Mouse (Mus musculus): ENCODE data around the gene Rfpl4. TPM values are rescaled to one million over a fixed set of nuclear protein-coding genes. Genes with fewer than 3 reads are reported as not detected.
A peak's percentile ranks its signal among the peaks of the same experiment; 100 is the strongest.
"Not testable (repeated sequence)": the region's sequence is repeated elsewhere in the genome, so short reads cannot be mapped to it uniquely, and the experiment has no call there.

Rfpl4 gene
- total RNA-seq, 2 experiments from 2014 or later = not detected

GRCm38 (mm10) chr7:5080010-5080751, 36.6 kb downstream of the Rfpl4 start, which contains the start of gene Epn1:
TSS of gene Epn1 (plus strand) at chr7:5080235.
- peak; percentile 97 for DNase-seq

DNA sequence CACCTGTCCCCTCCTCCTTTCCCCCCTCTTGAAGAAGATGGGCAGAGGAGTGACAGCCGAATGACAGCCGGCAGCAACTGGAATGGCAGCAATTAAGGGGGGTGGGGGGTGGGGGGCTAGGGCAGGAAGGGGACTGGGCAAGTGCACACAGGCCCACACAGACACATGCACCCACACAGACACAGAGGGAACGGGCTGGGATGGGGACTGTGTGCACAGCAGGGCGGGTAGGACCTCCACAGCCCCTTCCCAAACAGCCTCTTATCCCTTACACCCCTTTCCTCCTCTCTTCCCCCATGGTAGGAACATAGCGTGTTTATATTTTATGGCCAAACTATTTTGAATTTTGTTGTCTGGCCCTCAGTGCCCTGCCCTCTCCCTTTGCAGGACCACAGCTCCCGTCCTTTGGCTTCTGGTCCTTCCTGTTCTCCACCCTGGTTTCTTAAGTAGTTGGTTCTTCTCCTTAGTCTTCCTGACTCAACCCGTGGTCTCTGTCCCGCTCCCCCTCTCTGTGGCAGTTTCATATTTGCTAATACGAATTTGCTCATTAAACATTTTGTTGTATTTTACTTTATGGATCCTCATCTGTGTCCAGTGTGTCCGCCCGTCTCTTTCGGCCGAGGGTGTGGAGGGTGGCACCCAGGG, 37.3 kb downstream of the Rfpl4 start:
- DNase-seq = not testable (repeated sequence)

GRCm38 (mm10) chr7:5076931-5077330, 39.8 kb downstream of the Rfpl4 start:
- DNase-seq = no peak

GRCm38 (mm10) chr7:5074984-5075383, 41.8 kb downstream of the Rfpl4 start:
- no peak for DNase-seq

GRCm38 (mm10) chr7:5073586-5073985, 43.2 kb downstream of the Rfpl4 start:
- no peak for DNase-seq

- DNase-seq = no peak
These were observed 51.9 kb downstream of the Rfpl4 start for GRCm38 (mm10) chr7:5064886-5065285.

DNA sequence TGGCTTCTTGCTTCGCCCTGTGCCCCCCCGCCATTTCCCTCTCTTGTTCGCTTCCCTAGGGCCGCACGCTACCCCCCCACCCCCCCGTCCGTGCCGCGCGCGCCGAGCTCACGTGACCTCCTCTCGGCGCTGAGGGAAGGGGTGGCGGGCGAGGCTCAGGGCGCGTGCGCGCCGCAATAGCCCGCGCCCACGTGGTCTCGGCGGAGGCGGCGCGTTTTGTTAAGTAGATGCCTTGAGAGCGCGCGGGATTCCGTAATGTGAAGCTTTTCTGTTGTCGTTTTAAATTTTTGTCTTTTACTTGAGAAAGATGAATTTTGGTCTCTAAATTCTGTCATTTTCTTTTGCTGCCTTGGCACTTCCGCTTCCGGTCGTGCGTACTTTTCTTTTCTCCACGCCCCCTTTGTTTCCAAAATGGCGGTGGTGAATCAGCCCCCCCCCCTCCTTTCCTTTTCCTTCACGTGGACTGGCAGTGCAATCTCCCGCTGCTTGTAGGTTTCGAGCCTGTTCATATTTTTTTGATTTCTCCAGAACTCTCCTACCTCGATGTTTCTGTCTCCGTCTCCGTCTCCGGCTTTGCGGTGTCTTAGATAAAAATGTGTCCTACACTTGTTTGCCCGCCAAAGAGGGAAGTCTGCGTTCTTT, 54.3 kb downstream of the Rfpl4 start:
- DNase-seq = no peak

DNA sequence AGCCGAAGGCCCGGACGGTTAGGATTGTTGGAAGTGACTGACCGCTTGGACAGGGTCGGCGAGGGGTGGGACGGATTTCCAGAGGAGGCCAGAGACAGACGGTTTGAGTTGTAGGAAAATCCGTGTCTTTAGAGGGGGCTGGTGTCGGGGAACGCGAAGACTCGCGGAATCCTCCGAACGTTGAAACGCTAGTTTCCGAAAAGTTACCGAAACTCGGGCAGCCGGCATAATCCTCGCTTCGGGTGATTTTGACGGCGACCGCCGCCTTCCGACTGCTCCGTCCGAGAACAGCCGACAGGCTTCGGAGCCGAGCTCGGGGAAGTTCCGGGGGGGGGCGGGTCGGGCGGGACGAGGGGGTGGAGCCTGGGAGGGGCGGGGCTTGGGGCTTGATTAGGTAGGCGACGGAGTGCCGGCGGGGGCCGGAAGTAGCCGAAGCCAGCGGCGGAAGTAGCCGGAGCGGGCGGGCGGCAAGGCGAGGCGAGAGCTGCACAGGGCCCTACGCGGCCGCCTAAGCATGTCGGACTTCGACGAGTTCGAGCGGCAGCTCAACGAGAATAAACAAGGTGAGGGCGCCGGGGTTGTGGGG, 54.9 kb downstream of the Rfpl4 start, which contains the start of gene U2af2:
Gene U2af2, plus strand, starts transcription at position 370 of the 586 bp plus-strand sequence.
- DNase-seq = peak; percentile 91 to 92

DNA sequence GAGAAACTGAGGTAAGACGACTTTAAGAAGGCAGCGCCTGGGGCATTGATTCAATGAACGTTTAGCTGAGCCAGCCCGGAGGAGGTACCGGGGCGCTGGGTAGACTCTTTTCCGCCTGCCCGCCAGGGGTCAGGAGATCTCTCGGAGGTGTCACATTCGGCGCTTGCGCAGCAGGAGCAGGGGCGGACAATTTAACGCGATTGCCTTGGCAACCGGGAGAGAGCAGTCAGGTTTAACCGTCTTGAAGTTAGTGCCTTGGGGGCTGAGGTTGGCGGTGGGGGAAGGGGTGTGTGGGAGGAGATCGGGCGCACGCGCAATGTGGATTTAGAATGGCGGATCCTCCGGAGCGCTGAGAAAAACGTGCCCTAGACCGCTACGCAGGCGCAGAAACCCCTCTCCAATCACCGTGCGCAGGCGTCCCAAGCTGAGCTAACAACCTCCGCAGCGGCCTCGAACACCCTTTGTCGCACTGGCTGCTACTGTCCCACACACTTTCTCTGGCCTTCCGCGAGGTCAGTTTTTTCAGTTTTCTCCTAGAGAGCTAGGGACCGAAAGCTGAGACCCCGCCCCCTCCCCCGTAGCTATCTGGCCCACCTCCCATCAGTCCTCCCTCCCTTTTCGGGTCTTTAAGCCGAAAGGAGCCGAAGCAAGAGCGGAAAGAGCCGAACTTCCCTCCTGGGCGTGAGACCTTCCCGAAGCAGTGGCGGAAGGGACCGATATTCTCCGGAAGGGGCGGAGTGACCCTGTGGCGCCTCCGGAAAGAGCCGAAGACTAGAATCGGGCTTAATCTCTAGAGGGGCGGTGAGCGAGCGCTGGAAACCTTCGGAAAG, 55.6 kb downstream of the Rfpl4 start:
- DNase-seq = peak; percentile 98

DNA sequence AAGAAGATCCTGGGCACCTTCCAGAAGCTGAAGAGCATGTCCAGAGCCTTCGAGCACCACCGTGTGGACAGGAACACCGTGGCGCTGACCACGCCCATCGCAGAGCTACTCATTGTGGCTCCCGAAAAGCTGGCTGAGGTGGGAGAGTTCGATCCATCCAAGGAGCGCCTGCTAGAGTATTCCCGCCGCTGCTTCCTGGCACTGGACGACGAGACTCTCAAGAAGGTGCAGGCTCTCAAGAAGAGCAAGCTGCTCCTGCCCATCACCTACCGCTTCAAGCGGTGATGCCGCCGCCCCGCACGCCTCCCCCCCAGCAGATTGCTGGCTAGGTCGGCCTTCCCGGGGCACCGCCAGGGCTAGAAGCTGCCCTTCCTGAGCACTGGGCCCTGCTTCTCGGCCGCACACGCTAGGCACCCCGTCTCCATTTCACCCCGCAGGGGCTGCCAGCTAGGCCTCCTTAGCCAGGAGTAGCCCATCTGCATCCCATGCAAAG, 56.5 kb downstream of the Rfpl4 start:
- DNase-seq = peak in 1 of 2 experiments; percentile 70

Small RNA genes within 50 kb of the gene (microRNA-seq; reads per million reads assigned to microRNA genes)
- 0 reads per million in 2 experiments for gene Gm26217

Other genes starting within 250 kb of the Rfpl4 start
- gene Isoc2b, start 246.7 kb downstream of the Rfpl4 start, total RNA-seq (2021) = 1 to 10 TPM; 4.0 to 7.8 TPM
- 10 to 100 TPM; 11.4 to 13.6 TPM for gene Isoc2a, start 239.8 kb downstream of the Rfpl4 start, total RNA-seq (2021)
- gene Gm36210, start 210.4 kb downstream of the Rfpl4 start, total RNA-seq (2021) = under 1 TPM; 0.51 to 0.62 TPM
- gene Zfp628, start 201.7 kb downstream of the Rfpl4 start, total RNA-seq (2021) = 10 to 100 TPM; 12.7 to 13.2 TPM
- 100 to 1,000 TPM; 119 to 120 TPM for gene Nat14, start 194.9 kb downstream of the Rfpl4 start, total RNA-seq (2021)
- gene Ssc5d, start 191.2 kb downstream of the Rfpl4 start, total RNA-seq (2021) = 1 to 10 TPM; 2.9 to 3.8 TPM
- gene Sbk2, start 152.5 kb downstream of the Rfpl4 start, total RNA-seq (2021) = under 1 TPM; 0.27 to 0.30 TPM
- 1 to 10 TPM in 1 of 2 experiments, under 1 TPM in 1; 0.70 to 1.4 TPM for gene Sbk3, start 145.8 kb downstream of the Rfpl4 start, total RNA-seq (2021)
- 10 to 100 TPM; 31.6 to 35.9 TPM for gene Zfp579, start 120.8 kb downstream of the Rfpl4 start, total RNA-seq (2021)
- 1 to 10 TPM; 6.5 to 8.1 TPM for gene Zfp524, start 102.5 kb downstream of the Rfpl4 start, total RNA-seq (2021)
- gene Fiz1, start 102.3 kb downstream of the Rfpl4 start, total RNA-seq (2021) = 10 to 100 TPM; 19.6 to 25.1 TPM
- gene Gm44973, start 101.5 kb downstream of the Rfpl4 start, total RNA-seq (2021) = not detected
- gene Zfp865, start 96.6 kb downstream of the Rfpl4 start, total RNA-seq (2021) = 10 to 100 TPM; 33.5 to 39.7 TPM
- 10 to 100 TPM; 56.9 to 61.9 TPM for gene Ccdc106, start 96.4 kb downstream of the Rfpl4 start, total RNA-seq (2021)
- gene 4632433K11Rik, start 82.8 kb downstream of the Rfpl4 start, total RNA-seq (2021) = not detected
- gene Zfp784, start 78.5 kb downstream of the Rfpl4 start, total RNA-seq (2021) = 1 to 10 TPM; 5.1 to 5.4 TPM
- 10 to 100 TPM; 34.5 to 35.2 TPM for gene Zfp580, start 65.4 kb downstream of the Rfpl4 start, total RNA-seq (2021)
- gene U2af2, start 54.8 kb downstream of the Rfpl4 start, total RNA-seq (2021) = 100 to 1,000 TPM; 183 to 184 TPM
- 100 to 1,000 TPM; 523 to 530 TPM for gene Epn1, start 36.7 kb downstream of the Rfpl4 start, total RNA-seq (2021)
- gene Rasl2-9, start 9.0 kb upstream of the Rfpl4 start, total RNA-seq (2021) = not detected
- gene Vmn1r55, start 32.7 kb upstream of the Rfpl4 start, total RNA-seq (2021) = not detected
- gene Vmn1r56, start 79.8 kb upstream of the Rfpl4 start, total RNA-seq (2021) = not detected
- not detected for gene Vmn1r57, start 101.5 kb upstream of the Rfpl4 start, total RNA-seq (2021)
- not detected for gene Gm5065, start 233.6 kb upstream of the Rfpl4 start, total RNA-seq (2021)
- not detected for gene Nlrp2, start 234.1 kb upstream of the Rfpl4 start, total RNA-seq (2021)